Mouse (Mus musculus) spleen, postnatal 14 days (tissue): Measurements from ENCODE around the gene Esr2.
A peak's percentile ranks its signal among the peaks of the same experiment; 100 is the strongest.
"Not testable (repeated sequence)": the region's sequence is repeated elsewhere in the genome, so short reads cannot be mapped to it uniquely, and the experiment has no call there.

Experiments
- DNase-seq, 2 experiments: peaks; one replicate each; pipeline ENCODE4 v3.0.0; 2021 to 2022; ENCODE audit warnings: low spot score in 2 of 2

The Esr2 gene

DNA sequence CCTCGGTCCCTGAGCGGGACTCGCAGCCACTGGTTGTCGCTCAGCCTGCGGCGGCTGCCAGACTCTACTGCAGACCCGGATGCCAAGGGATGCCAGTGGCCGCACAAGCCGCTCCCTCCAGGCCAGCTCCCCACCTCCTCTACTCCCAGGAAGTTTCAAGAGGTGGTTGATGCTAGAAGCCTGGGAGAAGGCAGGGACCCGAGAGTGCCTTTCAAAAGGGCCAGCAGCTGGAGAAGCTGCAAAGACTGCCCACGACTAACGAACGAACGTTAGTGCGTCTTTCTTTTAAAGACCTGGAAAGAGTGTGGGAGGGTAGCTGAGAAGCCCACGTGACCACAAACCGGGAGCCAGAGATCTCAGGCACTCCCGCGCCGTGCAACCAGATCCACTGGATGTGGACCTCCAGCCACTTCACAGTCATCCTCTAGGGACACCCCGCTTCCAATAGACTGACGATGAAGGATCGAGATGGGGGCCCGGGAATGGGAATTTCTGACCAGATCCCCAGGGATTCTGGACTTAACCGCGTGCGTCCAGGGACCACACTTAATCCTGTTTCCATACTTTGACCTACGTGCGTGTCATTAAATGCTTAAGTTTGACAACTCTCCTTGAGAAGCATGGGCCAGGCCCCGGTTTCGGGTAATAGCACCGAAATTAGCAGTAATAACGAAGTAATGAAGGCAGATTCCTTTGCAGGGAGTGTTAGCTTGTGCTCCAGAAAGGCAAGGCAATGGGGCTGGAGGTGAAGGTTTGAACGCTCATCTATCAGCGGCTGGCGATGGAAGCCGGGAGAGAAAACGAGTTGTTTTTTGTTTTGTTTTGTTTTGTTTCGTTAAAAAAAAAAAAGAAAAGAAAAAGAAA is at the start of gene Esr2:
TSS of gene Esr2 (minus strand) at position 260 of the 864 bp plus-strand sequence.
- DNase-seq: no peak

- not testable (repeated sequence) for DNase-seq
Measured at GRCm38 (mm10) chr12:76222104-76222503, 45.0 kb upstream of the Esr2 start.

DNA sequence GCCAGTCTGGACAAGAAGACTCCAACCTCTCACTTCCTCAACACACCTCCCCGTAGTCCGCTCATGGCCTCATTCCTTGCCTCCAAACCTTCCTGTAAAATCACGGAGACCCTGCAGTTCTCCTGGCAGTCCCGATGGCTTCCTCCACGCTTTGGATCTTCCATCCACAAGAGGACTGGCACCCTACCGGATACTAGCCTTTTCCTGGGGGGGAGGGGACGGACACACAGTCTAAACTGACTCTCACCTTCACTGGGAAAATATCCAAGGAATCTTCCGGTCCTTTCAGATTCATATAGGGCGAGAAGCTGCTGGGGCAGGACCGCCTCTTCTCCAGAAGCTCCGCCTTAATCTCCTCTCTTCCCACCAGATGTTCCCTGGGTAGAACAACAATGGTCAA is 39.7 kb upstream of the Esr2 start:
- DNase-seq: no peak

DNA sequence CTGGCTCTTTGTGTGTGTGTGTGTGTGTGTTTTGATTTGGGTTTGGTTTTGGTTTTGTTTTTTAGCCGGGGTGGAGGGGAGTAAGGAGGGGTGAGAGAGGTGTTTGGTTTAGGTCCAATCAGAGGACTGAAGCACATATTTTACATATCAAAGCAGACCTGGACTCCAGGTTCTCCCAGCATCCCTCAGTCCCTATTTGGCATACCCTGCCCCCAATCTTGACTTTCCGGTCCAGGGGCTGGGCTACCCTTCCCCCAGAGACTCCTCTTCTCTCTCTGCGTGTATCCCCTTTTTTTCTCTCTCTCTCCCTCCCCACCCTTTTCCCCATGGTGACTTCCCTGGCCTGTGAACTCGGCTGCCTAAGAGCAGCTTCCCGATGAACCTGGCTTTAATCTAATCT is 38.1 kb upstream of the Esr2 start:
- no peak for DNase-seq

DNA sequence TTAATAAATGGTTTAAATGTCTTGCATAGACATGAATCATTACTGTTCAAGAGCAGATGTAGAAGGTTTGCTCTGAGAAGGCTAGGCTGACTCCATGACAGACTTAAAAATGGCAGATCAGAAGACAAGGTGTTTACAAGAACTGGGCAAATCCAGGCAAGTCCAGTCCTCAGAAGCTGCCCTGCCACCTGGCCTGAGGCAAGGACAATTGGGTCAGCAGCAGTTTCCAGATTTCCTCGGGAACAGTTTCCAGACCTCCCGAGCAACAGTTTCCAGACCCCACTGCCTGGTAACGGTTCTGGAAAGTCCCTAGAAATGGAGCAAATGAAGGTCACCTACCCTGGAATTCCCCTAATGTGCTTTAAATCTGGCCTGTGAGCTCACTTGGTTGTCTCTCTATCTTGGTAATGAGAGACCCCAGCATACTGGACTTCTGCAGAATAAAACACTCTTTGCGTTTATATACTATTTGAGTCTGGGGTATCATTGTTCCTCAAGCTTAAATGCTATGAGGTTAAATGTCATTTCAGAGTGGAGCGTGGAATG is 32.4 kb upstream of the Esr2 start:
- no peak for DNase-seq

DNA sequence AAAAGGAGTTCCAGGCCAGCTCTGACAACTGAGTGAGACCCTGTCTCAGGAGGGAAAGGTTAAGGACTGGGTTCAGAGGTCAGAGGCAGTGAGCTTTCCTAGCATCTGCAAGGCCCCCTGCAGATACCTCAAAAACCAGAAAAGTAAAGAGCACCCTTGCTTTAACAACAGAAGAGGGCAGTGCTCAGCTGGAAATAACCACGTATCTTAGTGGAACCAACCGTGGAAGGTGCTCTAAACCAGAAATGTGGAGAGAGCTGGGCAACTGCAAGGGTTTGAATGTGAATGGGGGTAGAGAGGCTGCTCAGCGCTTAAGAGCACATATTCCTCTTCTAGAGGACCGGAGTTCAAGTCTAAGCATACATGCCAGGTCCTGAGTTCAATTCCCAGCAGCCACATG is 23.3 kb upstream of the Esr2 start:
- no peak for DNase-seq

- no peak for DNase-seq
Measured at GRCm38 (mm10) chr12:76197071-76197470, 20.0 kb upstream of the Esr2 start.

DNA sequence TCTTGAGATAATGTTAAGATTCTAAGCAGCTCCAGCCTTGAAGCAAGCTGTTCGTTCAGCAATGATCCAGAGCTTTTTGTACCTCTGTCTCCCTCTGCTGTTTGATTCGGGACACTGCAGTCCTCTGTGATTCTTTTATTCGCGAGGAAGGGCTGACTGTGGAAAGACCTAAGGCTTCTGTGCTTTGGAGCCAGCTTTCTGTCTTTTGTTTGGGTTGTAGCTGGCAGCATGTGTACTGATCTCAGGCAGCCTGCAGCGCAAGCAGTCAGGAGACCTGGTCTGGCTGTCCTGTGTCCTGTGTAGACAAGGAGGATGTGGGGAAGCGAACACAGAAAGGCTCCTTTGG is 19.6 kb upstream of the Esr2 start:
- DNase-seq: peak in 1 of 2 experiments; percentile 44

DNA sequence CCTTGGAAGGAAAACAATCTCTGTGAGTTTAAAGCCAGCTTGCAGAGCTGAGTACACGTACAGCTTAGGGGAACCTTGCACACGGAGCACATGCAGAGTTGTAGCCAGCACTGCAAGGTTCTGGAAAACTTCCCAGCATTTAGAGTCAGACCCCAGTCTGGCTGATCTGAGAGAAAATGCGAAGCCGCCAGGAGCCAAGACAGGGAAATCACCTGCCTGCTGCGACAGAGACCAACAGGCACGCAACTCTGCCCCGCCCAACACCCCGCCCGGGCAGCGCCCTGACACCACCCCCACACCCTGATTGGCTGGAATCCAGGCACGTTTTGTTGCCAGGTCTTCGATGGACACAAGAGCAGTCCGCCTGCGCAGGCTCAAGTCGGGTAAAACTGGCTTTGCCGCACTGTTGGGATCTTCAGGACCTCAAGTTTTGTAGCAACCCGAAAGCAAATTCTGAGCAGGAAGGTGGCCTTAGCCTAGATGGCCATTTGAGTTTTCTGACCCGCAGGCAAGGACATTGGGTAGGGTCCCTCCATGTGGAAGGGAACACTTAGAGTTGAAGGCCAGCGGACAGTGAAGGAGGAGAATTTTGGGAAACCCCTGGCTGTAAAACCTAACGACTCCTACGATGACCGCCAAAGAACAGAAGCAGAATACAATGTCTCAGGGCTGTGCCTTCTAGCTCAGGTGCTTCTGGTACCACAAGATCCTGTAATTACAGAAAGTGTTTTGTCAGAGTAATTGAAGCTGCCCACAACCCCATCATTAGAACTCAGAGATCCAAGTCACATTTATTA is 19.1 kb upstream of the Esr2 start:
- DNase-seq: peak; percentile 60 to 64

DNA sequence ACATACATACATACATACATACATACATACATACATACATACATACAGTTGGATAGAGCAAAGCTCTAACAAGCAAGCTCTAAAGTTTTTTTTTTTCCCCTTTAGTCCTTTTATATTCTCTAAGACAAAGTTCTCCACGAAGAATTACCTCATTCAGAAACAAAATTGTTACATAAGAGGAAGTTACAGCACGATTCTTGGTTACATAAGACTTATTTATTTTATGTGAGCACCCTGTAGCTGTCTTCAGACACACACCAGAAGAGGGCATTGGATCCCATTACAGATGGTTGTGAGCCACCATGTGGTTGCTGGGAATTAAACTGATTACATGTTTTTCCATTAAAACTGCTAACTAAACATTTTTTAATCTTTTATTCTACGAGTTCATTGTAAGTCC is 17.5 kb upstream of the Esr2 start:
- no peak for DNase-seq

DNA sequence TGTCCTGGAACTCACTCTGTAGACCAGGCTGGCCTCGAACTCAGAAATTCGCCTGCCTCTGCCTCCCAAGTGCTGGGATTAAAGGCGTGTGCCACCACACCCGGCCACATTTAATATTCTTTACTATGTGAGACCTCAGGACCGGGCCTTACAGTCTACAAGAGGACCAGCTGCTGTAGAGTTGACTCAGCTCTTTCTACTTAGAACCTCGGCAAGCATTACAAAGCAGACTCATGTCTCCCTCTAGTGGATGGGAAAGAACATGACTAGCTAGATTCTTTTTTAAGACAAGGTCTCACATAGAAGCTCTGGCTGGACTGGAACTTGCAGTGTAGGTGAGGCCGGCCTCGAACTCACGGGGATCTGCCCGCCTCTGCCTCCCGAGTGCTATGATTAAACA is 13.9 kb upstream of the Esr2 start:
- no peak for DNase-seq

- no peak for DNase-seq
Measured at GRCm38 (mm10) chr12:76187849-76188248, 10.8 kb upstream of the Esr2 start.

- DNase-seq: no peak
Measured at GRCm38 (mm10) chr12:76186473-76186872, 9.4 kb upstream of the Esr2 start.

GRCm38 (mm10) chr12:76185167-76185816 is 8.2 kb upstream of the Esr2 start:
- DNase-seq: no peak

- DNase-seq: no peak
Measured at GRCm38 (mm10) chr12:76184271-76184670, 7.2 kb upstream of the Esr2 start.

- DNase-seq: no peak
Measured at GRCm38 (mm10) chr12:76182831-76183230, 5.8 kb upstream of the Esr2 start.

DNA sequence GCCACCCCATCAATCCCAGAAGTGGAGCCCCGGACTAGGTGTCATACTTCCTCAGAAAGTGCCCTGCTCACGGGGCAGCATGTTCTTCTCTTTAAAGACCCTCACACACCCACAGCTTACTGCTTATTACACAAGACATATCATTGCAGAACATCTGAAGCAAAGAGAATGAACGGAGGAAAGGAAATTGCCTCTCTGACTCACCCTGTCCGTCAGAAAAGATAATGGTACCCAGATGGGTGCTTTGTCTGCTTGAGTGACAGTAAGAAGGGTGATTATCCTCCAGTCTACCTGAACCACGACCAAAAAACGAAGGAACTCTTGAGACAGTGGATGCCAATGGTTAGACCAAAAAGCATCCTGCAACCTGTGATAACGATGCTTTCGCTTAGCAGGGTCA is 4.4 kb upstream of the Esr2 start:
- DNase-seq: no peak

DNA sequence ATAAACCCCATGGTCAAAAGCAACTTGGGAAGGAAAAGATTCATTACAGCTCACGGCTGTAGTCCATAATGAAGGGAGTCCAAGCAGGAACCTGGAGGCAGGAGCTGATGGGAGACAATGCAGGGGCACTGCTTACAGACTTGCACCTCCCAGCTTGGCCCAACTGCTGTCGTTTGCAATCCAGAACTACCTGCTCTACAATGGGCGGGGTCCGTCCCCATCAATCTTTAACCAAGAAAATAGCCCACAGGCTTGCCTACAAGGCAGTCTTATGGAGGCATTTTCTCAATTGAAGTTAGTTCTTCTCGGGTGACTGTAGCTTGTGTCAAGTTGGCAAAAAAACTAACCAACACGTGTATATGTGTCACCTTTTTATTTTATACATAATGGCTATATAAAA is 3.4 kb upstream of the Esr2 start:
- no peak for DNase-seq

DNA sequence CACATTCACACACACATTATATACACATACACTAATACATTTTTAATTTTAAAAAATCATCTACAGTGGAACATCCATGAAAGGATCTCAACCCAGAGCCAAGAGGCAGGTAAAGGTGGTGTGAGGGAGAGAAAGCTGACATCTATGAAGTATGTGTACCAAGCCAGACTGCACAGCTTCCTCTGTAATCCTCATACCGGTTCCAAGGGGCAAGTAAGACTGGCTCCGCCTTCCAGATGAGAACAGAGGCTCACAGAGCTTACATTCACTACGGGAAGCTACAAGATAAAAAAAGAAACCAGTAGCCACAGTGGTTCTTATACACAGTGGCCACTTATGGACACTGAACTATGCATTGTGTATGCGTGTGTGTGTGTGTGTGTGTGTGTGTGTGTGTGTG is 2.5 kb upstream of the Esr2 start:
- DNase-seq: no peak

- DNase-seq: no peak
Measured at GRCm38 (mm10) chr12:76179051-76179450, 2.0 kb upstream of the Esr2 start.

GRCm38 (mm10) chr12:76177864-76178518 is 932 bp upstream of the Esr2 start:
- peak in 1 of 2 experiments; percentile 42 for DNase-seq

DNA sequence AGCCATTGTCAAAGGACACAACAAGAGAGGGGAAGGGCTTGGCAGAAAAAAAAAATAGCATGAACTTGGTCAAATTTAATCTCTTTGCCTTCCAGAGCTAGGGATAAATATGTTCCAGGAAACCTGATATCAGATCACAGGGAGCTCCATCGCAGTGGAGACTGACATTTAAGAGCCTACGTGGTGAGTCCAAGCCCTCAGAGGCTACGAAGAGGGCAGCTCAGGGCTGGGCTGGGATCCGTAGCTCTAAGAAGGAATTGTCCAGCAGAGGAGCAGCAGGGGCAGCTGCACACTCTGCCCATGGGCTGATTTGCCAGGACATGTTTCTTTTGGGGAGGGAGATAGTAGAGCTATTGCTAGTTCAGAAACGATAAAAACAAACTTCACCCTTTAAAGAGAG is 11.4 kb downstream of the Esr2 start:
- no peak for DNase-seq
